Mouse (Mus musculus) forebrain, embryonic 11.5 days (tissue): ENCODE measurements at regions not wholly inside any gene's neighbourhood (a gene's known extent, or its start where the extent isn't known, plus 50 kb on each side); places are given as distances from the start of the nearest gene placed in this dataset.

Source experiments
- ATAC-seq: fragments of 200-750 bp; cut with Nextera tagmentation; replicated peaks from 2 replicates; pipeline ENCODE4 v1.8.0; 2017; ENCODE audit warnings: moderate TSS enrichment; ENCODE audit not compliant: low FRiP score
- DNase-seq: peaks from one replicate; pipeline ENCODE4 v3.0.0-alpha.2; 2017; ENCODE audit warnings: low spot score
- H3K27ac ChIP-seq: fragments of 300-500 bp; sonication (generic); 2 replicates; pipeline ENCODE4 v1.5.1; 2014; ENCODE audit warnings: low read depth, low read length
- H3K27me3 ChIP-seq: fragments of 300-500 bp; sonication (generic); 2 replicates; pipeline ENCODE4 v1.6.1; 2014; ENCODE audit warnings: mild to moderate bottlenecking, low read length, mixed read lengths; ENCODE audit not compliant: control insufficient read depth, insufficient read depth
- H3K36me3 ChIP-seq: fragments of 300-500 bp; sonication (generic); 2 replicates; pipeline ENCODE4 v1.6.1; 2014; ENCODE audit warnings: mild to moderate bottlenecking, low read length, moderate library complexity, mixed read lengths; ENCODE audit not compliant: control insufficient read depth, insufficient read depth
- H3K4me1 ChIP-seq: fragments of 300-500 bp; sonication (generic); replicated peaks from 2 replicates; pipeline ENCODE4 v1.6.1; 2014; ENCODE audit warnings: low read length, mixed read lengths; ENCODE audit not compliant: control insufficient read depth, insufficient read depth
- H3K4me2 ChIP-seq: fragments of 300-500 bp; sonication (generic); 2 replicates; pipeline ENCODE4 v1.6.1; 2014; ENCODE audit warnings: low read depth, mild to moderate bottlenecking, low read length, moderate library complexity, mixed read lengths; ENCODE audit not compliant: severe bottlenecking
- H3K4me3 ChIP-seq: fragments of 300-500 bp; sonication (generic); 2 replicates; pipeline ENCODE4 v1.5.1; 2014; ENCODE audit warnings: low read depth, low read length
- H3K9ac ChIP-seq: fragments of 300-500 bp; sonication (generic); 2 replicates; pipeline ENCODE4 v1.6.1; 2014; ENCODE audit warnings: low read length
- H3K9me3 ChIP-seq: fragments of 300-500 bp; sonication (generic); 2 replicates; pipeline ENCODE4 v1.6.1; 2016; ENCODE audit warnings: low read length, mixed read lengths; ENCODE audit not compliant: control insufficient read depth
- WGBS: fragments of 180-500 bp; shearing (Covaris S2); extraction: QIAGEN DNeasy Blood & Tissue Kit; methylation state at CpG from one replicate; pipeline ENCODE4 v1.1.7; 2014; 5-methylcytosine and 5-hydroxymethylcytosine counted together

- no peak overlapping the region for H3K27ac ChIP-seq
- H3K27me3 ChIP-seq: no peaks in the 10 kb centered on the region
- ATAC-seq: no peak
- H3K36me3 ChIP-seq: no peaks in the 10 kb centered on the region
- no peak for DNase-seq
- H3K4me1 ChIP-seq: peaks cover 3% of the 10 kb centered on the region; the same call in 1 of the 2 replicates
- no peak overlapping the region for H3K4me2 ChIP-seq
- no peak overlapping the region for H3K4me3 ChIP-seq
- H3K9me3 ChIP-seq: no peaks in the 10 kb centered on the region
- H3K9ac ChIP-seq: no peak overlapping the region
- 46% methylated on average over 7 of the region's 7 CpGs for WGBS
Observed at GRCm38 (mm10) chr2:75061009-75061408, 235.4 kb downstream of the Mtx2 start.

GRCm38 (mm10) chr2:75061456-75062188 is 236.0 kb downstream of the Mtx2 start:
- no peak overlapping the region for H3K27ac ChIP-seq
- no peak overlapping the region for H3K4me3 ChIP-seq
- H3K9me3 ChIP-seq: no peaks in the 10 kb centered on the region
- DNase-seq: no peak
- 74% methylated on average over 12 of the region's 12 CpGs for WGBS
- no peak overlapping the region for H3K9ac ChIP-seq
- no peak overlapping the region for H3K4me2 ChIP-seq
- no peaks in the 10 kb centered on the region for H3K27me3 ChIP-seq
- H3K4me1 ChIP-seq: peaks cover 3% of the 10 kb centered on the region; the same call in 1 of the 2 replicates
- ATAC-seq: no peak
- H3K36me3 ChIP-seq: no peaks in the 10 kb centered on the region

GRCm38 (mm10) chr2:75062189-75062510 is 236.5 kb downstream of the Mtx2 start:
- Histone ChIP-seq H3K27ac (no peak overlapping the region), H3K4me1 (peaks cover 3% of the 10 kb centered on the region; the same call in 1 of the 2 replicates)
- DNase-seq: no peak

GRCm38 (mm10) chr2:75064406-75065115 is 239.0 kb downstream of the Mtx2 start:
- Histone ChIP-seq H3K9me3 (no peaks in the 10 kb centered on the region), H3K36me3 (no peaks in the 10 kb centered on the region), H3K9ac (no peak overlapping the region), H3K4me3 (no peak overlapping the region), H3K4me1 (peaks cover 3% of the 10 kb centered on the region; the same call in 1 of the 2 replicates), H3K27ac (no peak overlapping the region), H3K27me3 (no peaks in the 10 kb centered on the region), H3K4me2 (no peak overlapping the region)
- no peak for DNase-seq
- WGBS: 81% methylated on average over 10 of the region's 10 CpGs
- no peak for ATAC-seq

More at GRCm38 (mm10) chr2:75062189-75062510, 236.5 kb downstream of the Mtx2 start:
- H3K36me3 ChIP-seq: no peaks in the 10 kb centered on the region
- no peak overlapping the region for H3K4me2 ChIP-seq
- H3K27me3 ChIP-seq: no peaks in the 10 kb centered on the region
- H3K4me3 ChIP-seq: no peak overlapping the region
- 87% methylated on average over 7 of the region's 7 CpGs for WGBS
- no peak for ATAC-seq
- no peaks in the 10 kb centered on the region for H3K9me3 ChIP-seq
- no peak overlapping the region for H3K9ac ChIP-seq

- no peaks in the 10 kb centered on the region for H3K36me3 ChIP-seq
- no peak overlapping the region for H3K4me2 ChIP-seq
- no peaks in the 10 kb centered on the region for H3K4me1 ChIP-seq
- no peaks in the 10 kb centered on the region for H3K27me3 ChIP-seq
- DNase-seq (no peak), ATAC-seq (0 out of 2 replicates have a peak, but pooled peaks have one; percentile 18)
- H3K9ac ChIP-seq: no peak overlapping the region
- H3K4me3 ChIP-seq: no peak overlapping the region
- H3K9me3 ChIP-seq: no peaks in the 10 kb centered on the region
- no peak overlapping the region for H3K27ac ChIP-seq
- 42% methylated on average over 2 of the region's 2 CpGs for WGBS
Observed at GRCm38 (mm10) chr2:75065304-75065703, 239.7 kb downstream of the Mtx2 start.

GRCm38 (mm10) chr2:75069321-75069720 is 243.7 kb downstream of the Mtx2 start:
- no peak overlapping the region for H3K4me3 ChIP-seq
- H3K4me2 ChIP-seq: no peak overlapping the region
- H3K27me3 ChIP-seq: no peaks in the 10 kb centered on the region
- no peak for ATAC-seq
- whole genome bisulfite sequencing: 84% methylated on average over 2 of the region's 2 CpGs
- no peak overlapping the region for H3K9ac ChIP-seq
- peaks cover 2% of the 10 kb centered on the region; the same call in 1 of the 2 replicates for H3K4me1 ChIP-seq
- no peaks in the 10 kb centered on the region for H3K9me3 ChIP-seq
- DNase-seq: no peak
- no peaks in the 10 kb centered on the region for H3K36me3 ChIP-seq
- H3K27ac ChIP-seq: no peak overlapping the region

GRCm38 (mm10) chr2:75072021-75072420 is 246.4 kb downstream of the Mtx2 start:
- Histone ChIP-seq H3K4me1 (peaks cover 2% of the 10 kb centered on the region; the same call in 1 of the 2 replicates), H3K9ac (no peak overlapping the region), H3K36me3 (no peaks in the 10 kb centered on the region), H3K27ac (no peak overlapping the region), H3K27me3 (no peaks in the 10 kb centered on the region), H3K4me2 (no peak overlapping the region), H3K4me3 (no peak overlapping the region), H3K9me3 (no peaks in the 10 kb centered on the region)
- ATAC-seq (no peak), DNase-seq (no peak)
- 82% methylated on average over 3 of the region's 3 CpGs for whole genome bisulfite sequencing

GRCm38 (mm10) chr2:75072471-75072870 is 246.9 kb downstream of the Mtx2 start:
- 53% methylated on average over 8 of the region's 8 CpGs for WGBS
- ATAC-seq (no peak), DNase-seq (no peak)
- H3K9me3 ChIP-seq: no peaks in the 10 kb centered on the region
- no peak overlapping the region for H3K4me3 ChIP-seq
- H3K27ac ChIP-seq: no peak overlapping the region
- H3K27me3 ChIP-seq: no peaks in the 10 kb centered on the region
- H3K36me3 ChIP-seq: no peaks in the 10 kb centered on the region
- peaks cover 2% of the 10 kb centered on the region; the same call in 1 of the 2 replicates for H3K4me1 ChIP-seq
- no peak overlapping the region for H3K4me2 ChIP-seq
- no peak overlapping the region for H3K9ac ChIP-seq
